Mouse (Mus musculus): ENCODE results near the gene Neu1.

DNA sequence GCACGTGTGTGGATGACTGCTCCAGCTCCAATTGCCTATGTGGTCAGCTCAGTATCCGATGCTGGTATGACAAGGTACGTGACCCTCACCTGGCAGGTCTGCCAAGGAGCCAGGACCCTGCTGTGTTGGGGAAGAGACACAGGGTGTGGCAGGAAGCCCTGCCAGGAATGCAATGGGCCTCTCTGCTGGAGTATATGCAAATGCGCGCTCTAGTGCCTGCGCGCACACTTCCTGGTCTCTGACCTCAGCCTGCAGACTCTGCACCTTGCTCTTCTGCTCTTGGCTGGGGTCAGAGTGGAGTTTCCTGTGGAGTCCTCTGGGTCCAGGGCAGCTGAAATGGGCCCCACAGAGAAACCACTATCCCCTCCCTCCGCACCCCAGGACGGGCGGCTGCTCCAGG, 20.1 kb upstream of the Neu1 start:
- TF ChIP-seq GATA1 (IDR thresholded peaks at IDR 0.05; ENCODE audit: low read length) = no peak
- TF ChIP-seq TAL1 (IDR thresholded peaks at IDR 0.05; ENCODE audit: low read length) = no peak

Data from erythroblast, embryonic 14.5 days (primary cell).